Mouse (Mus musculus) heart, embryonic 14.5 days (tissue): ENCODE results near the gene Itk. TPM values are rescaled to one million over a fixed set of nuclear protein-coding genes. Genes with fewer than 3 reads are reported as not detected.

Experiments used
- ATAC-seq: fragments of 200-750 bp; cut with Nextera tagmentation; 2 replicates; pipeline ENCODE4 v1.8.0; 2017; ENCODE audit warnings: low read depth, moderate TSS enrichment; ENCODE audit not compliant: insufficient number of reproducible peaks, insufficient read depth, low FRiP score
- H3K27ac ChIP-seq, 2 experiments: fragments of 200-500 bp in 1 of 2; fragments of 300-500 bp in 1 of 2; sonication (generic) in 1 of 2; replicated peaks in 1 of 2; 2 replicates each; pipeline ENCODE4 v1.5.1; 2012 to 2014; ENCODE audit warnings: low read depth in 2 of 2, low read length in 2 of 2, control low read depth in 1 of 2, mild to moderate bottlenecking in 1 of 2, mixed read lengths in 1 of 2; ENCODE audit not compliant: control insufficient read depth in 1 of 2, insufficient read depth in 1 of 2
- H3K27me3 ChIP-seq: fragments of 300-500 bp; sonication (generic); 2 replicates; pipeline ENCODE4 v1.6.1; 2014; ENCODE audit warnings: mild to moderate bottlenecking, low read length, control low read depth; ENCODE audit not compliant: control insufficient read depth, insufficient read depth
- H3K36me3 ChIP-seq: fragments of 300-500 bp; sonication (generic); 2 replicates; pipeline ENCODE4 v1.6.1; 2014; ENCODE audit warnings: mild to moderate bottlenecking, control low read depth, low read length, mixed read lengths; ENCODE audit not compliant: control insufficient read depth, insufficient read depth
- H3K4me1 ChIP-seq, 2 experiments: fragments of 200-500 bp in 1 of 2; fragments of 300-500 bp in 1 of 2; sonication (generic) in 1 of 2; 2 replicates each; pipeline ENCODE4 v1.6.1; 2012 to 2014; ENCODE audit warnings: low read length in 2 of 2, control low read depth in 1 of 2, mixed read lengths in 1 of 2; ENCODE audit not compliant: control insufficient read depth in 2 of 2, insufficient read depth in 2 of 2
- H3K4me2 ChIP-seq: fragments of 300-500 bp; sonication (generic); 2 replicates; pipeline ENCODE4 v1.6.1; 2014; ENCODE audit warnings: mild to moderate bottlenecking, low read length
- H3K4me3 ChIP-seq, 2 experiments: fragments of 200-500 bp in 1 of 2; fragments of 300-500 bp in 1 of 2; sonication (generic) in 1 of 2; 2 replicates each; pipeline ENCODE4 v1.5.1; 2012 to 2014; ENCODE audit warnings: low read length in 2 of 2, mild to moderate bottlenecking in 2 of 2, control low read depth in 1 of 2, low read depth in 1 of 2, moderate library complexity in 1 of 2; ENCODE audit not compliant: control insufficient read depth in 1 of 2, insufficient read depth in 1 of 2
- H3K9ac ChIP-seq: fragments of 300-500 bp; sonication (generic); 2 replicates; pipeline ENCODE4 v1.6.1; 2014; ENCODE audit warnings: mild to moderate bottlenecking, low read length
- H3K9me3 ChIP-seq: fragments of 300-500 bp; sonication (generic); 2 replicates; pipeline ENCODE4 v1.6.1; 2016; ENCODE audit warnings: low read length, control low read depth; ENCODE audit not compliant: control insufficient read depth
- WGBS: fragments of 180-500 bp; shearing (Covaris S2); extraction: QIAGEN DNeasy Blood & Tissue Kit; methylation state at CpG from one replicate; pipeline ENCODE4 v1.1.7; 2014; 5-methylcytosine and 5-hydroxymethylcytosine counted together
- polyA plus RNA-seq: library from polyadenylated mRNA; unstranded; fragments of >200 nt; fragmentation: Nextera tagmentation; extraction: Ambion mirVana; gene quantifications from 2 replicates; pipeline ENCODE4 v1.2.1, GENCODE M21; 2014

The Itk gene
- polyA plus RNA-seq, 1 experiment from 2014 or later, result not detected

- Histone ChIP-seq H3K4me1 (no peaks in the 10 kb centered on the region), H3K4me2 (no peak overlapping the region), H3K9ac (no peak overlapping the region), H3K27me3 (no peaks in the 10 kb centered on the region), H3K27ac (no peak overlapping the region), H3K9me3 (no peaks in the 10 kb centered on the region), H3K4me3 (no peak overlapping the region), H3K36me3 (0 out of 2 replicates have a peak, but pooled peaks cover 4% of the 10 kb centered on the region)
- ATAC-seq, result no peak
- 91% methylated on average over 12 of the region's 12 CpGs for WGBS
Observed at GRCm38 (mm10) chr11:46278709-46279108, 110.6 kb downstream of the Itk start.

DNA sequence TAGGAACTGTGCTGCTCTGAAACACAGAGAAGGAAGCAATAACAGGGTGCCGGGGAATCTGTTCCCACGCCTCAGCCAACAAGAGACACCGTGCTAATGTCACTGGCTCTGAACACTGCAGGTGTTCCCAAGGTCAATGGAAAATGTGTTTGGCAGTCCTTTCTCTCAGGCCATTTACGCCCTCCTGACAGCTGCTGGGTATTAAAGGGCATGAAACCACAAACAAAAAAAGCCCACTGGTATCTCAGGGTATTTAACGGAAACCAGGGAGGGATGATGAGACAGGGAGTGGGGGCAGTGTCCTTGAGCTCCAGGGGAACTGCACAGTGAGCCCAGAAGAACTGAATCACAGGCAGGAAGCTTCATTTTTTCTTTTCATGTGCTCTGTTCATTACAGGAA lies 111.2 kb downstream of the Itk start:
- no peak overlapping the region for H3K4me3 ChIP-seq
- 66% methylated on average over 5 of the region's 5 CpGs for WGBS
- no peaks in the 10 kb centered on the region for H3K4me1 ChIP-seq
- no peak overlapping the region for H3K27ac ChIP-seq
- H3K9me3 ChIP-seq, result no peaks in the 10 kb centered on the region
- no peaks in the 10 kb centered on the region for H3K27me3 ChIP-seq
- H3K36me3 ChIP-seq, result 0 out of 2 replicates have a peak, but pooled peaks cover 4% of the 10 kb centered on the region
- no peak overlapping the region for H3K4me2 ChIP-seq
- no peak for ATAC-seq
- no peak overlapping the region for H3K9ac ChIP-seq

DNA sequence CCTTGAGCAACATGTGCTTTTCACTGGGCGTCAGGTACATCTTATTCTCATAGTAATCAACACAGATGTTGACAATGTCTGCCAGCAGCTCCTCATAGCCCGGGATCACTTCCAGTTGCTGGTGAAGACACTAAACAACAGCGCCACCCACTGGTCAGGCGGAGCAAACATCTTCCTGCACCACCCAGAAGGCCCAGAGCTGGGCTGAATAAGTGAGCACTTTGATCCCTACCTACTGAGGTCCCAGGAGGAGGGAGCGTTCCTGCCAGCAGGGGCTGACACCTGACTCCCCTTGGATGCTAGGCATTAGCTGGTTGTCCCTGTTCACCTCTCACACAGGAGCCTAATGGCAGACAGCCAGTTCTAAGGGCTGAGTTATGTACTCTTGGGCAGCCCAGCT lies 112.5 kb downstream of the Itk start:
- no peak for ATAC-seq
- Histone ChIP-seq H3K9me3 (no peaks in the 10 kb centered on the region), H3K4me3 (no peak overlapping the region), H3K36me3 (0 out of 2 replicates have a peak, but pooled peaks cover 4% of the 10 kb centered on the region), H3K27ac (no peak overlapping the region), H3K27me3 (no peaks in the 10 kb centered on the region), H3K4me1 (no peaks in the 10 kb centered on the region), H3K4me2 (no peak overlapping the region), H3K9ac (no peak overlapping the region)
- 42% methylated on average over 5 of the region's 5 CpGs for WGBS

GRCm38 (mm10) chr11:46276168-46276567 lies 113.1 kb downstream of the Itk start:
- no peaks in the 10 kb centered on the region for H3K9me3 ChIP-seq
- ATAC-seq, result no peak
- H3K9ac ChIP-seq, result no peak overlapping the region
- WGBS, result 85% methylated on average over 8 of the region's 8 CpGs
- H3K4me2 ChIP-seq, result no peak overlapping the region
- no peak overlapping the region for H3K4me3 ChIP-seq
- H3K27me3 ChIP-seq, result no peaks in the 10 kb centered on the region
- H3K27ac ChIP-seq, result no peak overlapping the region
- H3K36me3 ChIP-seq, result 0 out of 2 replicates have a peak, but pooled peaks cover 4% of the 10 kb centered on the region
- H3K4me1 ChIP-seq, result no peaks in the 10 kb centered on the region

DNA sequence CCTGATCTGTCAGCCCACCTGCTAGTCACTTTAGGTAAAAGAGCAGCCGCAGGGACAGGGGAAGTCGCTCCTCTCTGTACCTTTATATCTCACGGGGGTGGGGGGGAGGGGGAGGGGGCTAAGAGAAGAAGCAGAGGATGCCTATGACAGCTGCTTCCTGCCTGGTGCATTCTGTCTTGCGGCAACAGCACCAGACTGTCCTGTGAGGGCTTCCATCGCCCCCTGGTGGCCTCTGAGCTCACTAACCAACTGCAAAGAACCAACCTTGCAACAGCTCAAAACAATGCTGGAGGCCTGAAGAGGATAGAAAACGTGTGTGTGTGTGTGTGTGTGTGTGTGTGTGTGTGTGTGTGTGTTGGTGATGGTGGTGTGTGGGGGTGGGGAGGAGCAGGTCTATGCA lies 114.0 kb downstream of the Itk start:
- 2% methylated on average over 5 of the region's 6 CpGs for WGBS
- Histone ChIP-seq H3K4me1 (no peaks in the 10 kb centered on the region), H3K9ac (no peak overlapping the region), H3K27me3 (no peaks in the 10 kb centered on the region), H3K9me3 (no peaks in the 10 kb centered on the region), H3K4me3 (no peak overlapping the region), H3K36me3 (0 out of 2 replicates have a peak, but pooled peaks cover 4% of the 10 kb centered on the region), H3K4me2 (no peak overlapping the region), H3K27ac (no peak overlapping the region)
- ATAC-seq, result peak; percentile 48; the same call in 1 of the 2 replicates

Other genes starting within 250 kb of the Itk start
- 9.5 and 11.0 TPM in 2 replicates for gene Nipal4, start 223.0 kb downstream of the Itk start, polyA plus RNA-seq
- 0.08 and 0.13 TPM in 2 replicates for gene Fndc9, start 154.0 kb downstream of the Itk start, polyA plus RNA-seq
- 8.9 TPM in 2 replicates for gene Cyfip2, start 76.7 kb downstream of the Itk start, polyA plus RNA-seq
- gene Fam71b, start 7.0 kb upstream of the Itk start, polyA plus RNA-seq, result not detected in 2 replicates
- 50.9 and 54.2 TPM in 2 replicates for gene Med7, start 47.4 kb upstream of the Itk start, polyA plus RNA-seq
- 0.28 and 0.38 TPM in 2 replicates for gene Havcr2, start 65.4 kb upstream of the Itk start, polyA plus RNA-seq
- not detected in 2 replicates for gene Gm12169, start 134.7 kb upstream of the Itk start, polyA plus RNA-seq
- 0.19 and 0.45 TPM in 2 replicates for gene BC053393, start 182.0 kb upstream of the Itk start, polyA plus RNA-seq
- gene Dppa1, start 239.7 kb upstream of the Itk start, polyA plus RNA-seq, result not detected in 2 replicates